Mouse (Mus musculus) thymus, postnatal 25 days (tissue): ENCODE measurements around the gene Tmem185b.

Experiments used
- DNase-seq: peaks from one replicate; pipeline ENCODE4 v3.0.0; 2022

Gene Tmem185b

DNA sequence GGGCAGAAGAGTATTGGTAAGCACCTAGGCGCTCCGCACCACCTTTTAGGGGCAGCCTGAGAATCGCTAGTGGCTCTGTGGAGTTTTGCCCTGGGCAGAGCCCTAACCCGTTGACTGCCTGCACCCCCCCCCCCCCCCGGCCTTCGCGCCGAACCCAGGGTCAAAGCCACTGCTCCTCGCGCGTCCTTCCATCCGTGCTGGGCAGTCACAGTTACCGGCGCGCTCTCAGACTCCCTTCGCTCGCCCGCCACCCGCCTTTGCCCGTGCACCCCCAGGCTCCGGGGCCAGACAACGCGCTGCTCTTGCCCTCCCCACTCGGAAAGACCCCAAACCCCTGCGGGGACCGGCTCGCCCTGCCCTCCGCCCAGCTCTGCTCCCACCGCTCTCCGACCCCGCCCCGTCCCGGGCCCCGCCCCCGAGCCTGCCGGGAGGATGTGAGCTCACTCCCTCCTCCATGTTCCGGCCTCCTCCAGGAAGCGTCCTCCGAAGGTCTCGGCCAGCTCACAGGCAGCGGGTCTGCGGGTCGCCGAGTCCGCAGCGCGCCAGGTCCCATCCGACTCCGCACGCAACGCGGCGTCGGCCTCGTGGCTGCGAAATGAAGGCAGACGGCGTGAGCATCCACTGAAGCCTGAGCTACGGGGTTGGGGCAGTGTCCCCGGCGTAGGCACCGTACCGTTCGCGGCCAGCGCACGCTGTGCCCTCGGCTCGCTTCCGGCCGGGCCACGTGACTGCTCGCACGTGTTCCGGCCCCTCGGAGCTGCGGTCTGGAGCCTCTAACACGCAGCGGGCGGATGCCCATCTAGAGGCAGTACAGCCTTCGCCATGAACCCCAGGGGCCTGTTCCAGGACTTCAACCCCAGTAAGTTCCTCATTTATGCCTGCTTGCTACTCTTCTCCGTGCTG lies at the start of gene Tmem185b:
Gene Tmem185b, plus strand, starts transcription at position 472 of the 903 bp plus-strand sequence.
- DNase-seq: peak; percentile 94

DNA sequence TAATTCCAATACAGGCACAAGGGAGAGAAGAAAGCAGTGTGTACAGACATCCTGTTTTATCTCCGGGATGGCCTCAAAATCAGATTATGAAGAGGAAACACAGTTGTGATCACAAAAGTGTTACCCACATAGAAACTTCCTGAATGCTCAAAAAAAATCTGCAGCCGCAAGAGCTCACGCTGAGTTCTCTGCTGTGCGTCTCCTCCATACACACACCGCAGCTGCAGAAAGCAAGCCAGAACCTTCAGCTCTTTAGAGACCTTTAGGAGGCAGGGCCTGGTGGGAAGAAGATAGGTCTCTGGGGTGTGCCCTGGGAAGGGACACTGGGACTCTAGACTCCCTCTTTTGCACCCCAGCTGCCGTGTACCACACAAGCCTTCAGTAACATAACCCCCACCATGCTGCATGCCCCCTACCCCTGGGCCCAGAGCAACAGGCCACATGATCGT lies 49.0 kb upstream of the Tmem185b start:
- DNase-seq: peak; percentile 37

DNA sequence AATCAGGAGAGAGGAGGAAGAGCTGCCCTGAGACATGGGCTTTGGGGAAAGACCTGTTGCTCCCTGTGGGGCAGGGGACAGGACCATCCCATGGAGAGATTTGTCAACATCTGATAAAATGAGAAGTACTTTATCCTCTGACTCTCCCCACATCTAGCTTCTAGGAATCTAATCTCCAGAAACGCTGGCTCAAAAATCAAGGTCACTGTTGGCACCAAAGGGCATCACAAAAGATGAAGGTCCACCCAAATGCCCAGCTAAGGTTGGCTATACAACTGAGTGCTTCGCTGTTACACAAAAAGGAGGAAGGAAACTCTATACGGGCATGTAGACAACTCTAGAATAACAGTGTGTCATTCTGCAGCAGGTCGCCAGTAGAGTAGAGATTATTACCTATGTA lies 46.3 kb upstream of the Tmem185b start:
- DNase-seq: no peak

DNA sequence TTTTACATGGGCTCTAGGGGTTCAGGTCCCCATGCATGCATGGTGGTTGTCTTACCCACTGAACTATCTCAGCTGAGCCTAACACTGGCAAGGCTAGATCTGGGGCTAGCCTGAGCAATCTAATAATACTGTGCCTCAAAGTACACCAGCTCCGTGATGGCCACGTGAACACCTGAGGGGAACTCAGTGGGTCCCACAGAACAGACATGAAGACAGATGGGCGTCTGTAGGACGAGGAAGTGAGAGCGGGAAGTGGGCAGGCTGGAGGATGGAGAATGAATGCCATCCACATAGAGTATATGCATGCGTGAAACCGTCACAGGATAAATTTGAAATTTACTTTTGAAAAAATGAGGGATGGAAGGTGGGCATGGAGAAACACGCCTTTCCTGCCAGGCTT lies 45.3 kb upstream of the Tmem185b start:
- DNase-seq: no peak

DNA sequence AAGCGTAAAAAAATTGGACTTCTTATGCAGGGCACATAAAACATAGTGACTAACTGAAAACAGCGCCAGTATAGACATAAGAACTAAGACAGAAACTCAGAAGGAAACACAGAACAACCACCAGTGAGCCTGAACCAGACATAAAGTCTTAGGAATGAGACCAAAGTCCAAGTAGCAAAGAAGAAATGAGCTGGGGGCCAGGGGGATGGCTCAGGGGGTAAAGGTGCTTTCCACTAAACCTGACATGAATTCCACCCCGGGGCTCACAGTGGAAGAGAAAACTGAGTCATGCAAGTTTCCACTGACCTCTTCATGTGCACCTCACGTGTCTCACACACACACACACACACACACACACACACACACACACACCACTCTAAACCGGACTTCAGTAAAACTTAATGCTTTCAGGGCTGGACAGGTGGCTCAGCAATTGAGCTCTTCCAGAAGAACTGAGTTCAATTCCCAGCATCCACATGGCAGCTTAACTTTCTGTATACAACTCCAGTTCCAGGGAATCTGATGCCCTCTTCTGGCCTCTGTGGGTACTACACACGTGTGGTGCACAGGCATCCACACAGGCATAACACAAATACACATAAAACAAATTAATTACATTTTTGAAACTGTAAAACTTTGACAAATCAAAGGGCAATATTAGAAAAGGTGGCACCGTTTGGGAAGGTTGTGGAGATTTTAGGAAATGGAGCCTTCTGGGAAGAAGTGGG lies 44.6 kb upstream of the Tmem185b start:
- DNase-seq: no peak

DNA sequence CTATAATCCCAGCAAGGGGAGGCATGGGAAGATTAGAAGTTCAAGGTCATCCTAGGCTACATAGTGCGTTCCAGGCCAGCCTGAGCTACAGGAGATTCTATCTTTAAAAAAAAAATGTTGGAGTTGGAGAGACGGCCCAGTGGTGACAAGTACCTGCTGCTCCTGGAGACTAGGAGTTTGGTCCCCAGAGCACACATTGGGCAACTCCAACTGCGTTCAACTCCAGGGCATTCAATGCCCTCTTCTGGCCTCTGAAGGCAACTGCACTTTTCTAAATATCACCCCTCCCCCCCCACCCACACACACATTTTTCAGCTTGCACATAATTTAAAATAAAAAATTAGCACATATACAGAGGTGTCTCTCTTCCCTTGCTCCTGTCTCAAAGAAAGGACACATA lies 43.1 kb upstream of the Tmem185b start:
- no peak for DNase-seq

DNA sequence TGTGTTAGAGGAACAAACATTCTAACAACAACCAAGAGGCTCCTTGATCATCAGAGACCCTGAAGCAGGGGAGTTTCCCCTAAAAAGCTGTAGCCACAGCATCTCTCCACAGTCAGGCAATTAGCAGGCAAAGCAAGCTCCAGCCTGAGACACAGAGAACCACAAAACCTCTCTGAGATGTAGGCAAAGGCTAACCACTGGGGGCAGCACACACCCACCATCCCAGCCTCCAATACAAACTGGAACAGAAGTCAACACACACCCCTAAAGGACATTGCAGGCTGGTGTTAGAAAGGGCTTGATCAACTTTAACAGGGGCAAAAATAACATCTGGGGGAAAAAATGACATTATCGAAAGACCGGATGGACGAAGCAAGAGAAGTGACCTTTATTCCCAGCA lies 41.5 kb upstream of the Tmem185b start:
- peak; percentile 56 for DNase-seq

DNA sequence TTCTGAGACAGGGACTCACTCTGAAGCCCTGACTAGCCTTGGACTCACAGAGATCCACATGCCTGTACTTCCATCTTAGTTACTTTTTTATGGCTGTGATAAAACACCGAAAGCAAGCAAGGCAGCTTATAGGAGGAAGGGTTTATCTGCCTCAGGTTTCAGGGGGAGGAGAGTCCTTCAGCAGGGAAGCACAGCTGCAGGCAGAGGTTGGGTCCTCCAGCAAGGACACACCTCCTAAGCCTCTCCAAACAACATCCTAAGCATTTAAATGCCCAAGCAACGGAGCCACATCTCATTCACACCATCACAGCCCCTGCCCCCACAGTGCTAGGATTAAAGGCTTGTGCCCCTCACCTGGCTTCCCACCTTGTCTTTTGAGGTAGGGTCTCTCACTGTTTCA lies 40.1 kb upstream of the Tmem185b start:
- DNase-seq: no peak

DNA sequence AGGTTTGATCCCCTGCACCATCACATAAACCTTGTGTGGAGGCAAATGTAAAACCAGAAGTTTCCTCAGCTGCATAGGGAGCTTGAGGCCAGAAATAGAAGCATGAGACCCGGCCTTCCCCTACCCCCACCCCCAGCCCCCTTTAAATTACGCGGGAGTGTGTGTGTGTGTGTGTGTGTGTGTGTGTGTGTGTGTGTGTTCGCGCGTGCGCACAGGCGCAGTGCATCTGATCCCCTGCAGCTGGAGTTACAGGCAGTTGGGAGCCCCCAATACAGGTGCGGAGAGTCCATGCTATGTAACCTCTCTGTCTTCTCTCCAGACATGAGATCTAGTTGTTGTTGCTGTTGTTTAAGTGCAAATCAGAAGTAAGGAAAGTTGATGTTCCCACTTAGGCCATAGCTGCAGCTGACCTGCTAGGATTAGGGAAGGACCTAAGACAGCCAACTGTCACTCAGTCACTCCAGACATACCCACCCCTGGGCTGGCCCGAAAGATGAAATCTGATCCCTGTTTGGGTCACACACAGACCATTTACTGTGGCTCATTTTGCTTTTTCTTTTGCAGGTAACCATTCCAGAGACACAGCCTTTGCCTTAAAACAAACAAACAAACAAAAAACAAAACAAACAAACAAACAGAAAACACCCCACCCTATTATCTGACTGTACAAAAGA lies 37.9 kb upstream of the Tmem185b start:
- peak; percentile 45 for DNase-seq

DNA sequence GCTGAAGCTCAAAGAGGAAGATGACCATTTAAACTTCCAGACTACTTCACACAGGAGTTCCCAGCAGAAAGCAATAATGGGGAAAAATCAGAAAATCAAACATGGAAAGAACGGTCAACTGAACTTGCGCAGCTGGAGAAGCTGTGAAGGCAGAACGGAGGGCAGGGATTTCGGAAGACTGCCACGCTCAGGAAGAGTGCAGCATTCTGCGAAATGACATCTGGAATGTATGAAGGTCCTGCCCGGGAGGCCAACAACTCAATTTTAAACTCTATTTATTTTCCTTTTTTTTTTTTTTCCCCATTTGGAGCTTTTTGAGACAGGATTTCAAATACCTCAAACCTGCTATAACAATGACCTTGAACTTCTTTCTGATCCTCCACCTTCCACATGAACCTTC lies 35.2 kb upstream of the Tmem185b start:
- DNase-seq: no peak

DNA sequence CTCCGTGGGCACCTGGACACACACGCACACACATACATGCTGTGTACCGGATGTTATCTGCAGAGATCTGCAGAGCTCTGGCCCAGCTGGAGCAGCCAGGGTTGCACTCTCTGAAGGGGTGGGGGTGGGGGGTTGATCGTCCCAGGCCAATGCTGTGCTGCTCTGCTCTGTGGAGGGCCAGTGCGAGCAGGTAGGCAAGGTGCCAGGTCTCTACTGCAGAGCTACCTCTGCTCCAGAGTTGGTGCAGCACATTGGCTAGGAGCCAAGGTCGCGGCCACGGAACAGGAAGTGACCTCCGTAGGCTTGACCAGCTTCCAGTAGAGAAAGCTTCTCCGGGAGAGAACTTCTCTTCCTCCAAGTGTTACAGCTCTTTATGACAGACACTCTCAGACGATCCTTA lies 33.9 kb upstream of the Tmem185b start:
- DNase-seq: peak; percentile 60

DNA sequence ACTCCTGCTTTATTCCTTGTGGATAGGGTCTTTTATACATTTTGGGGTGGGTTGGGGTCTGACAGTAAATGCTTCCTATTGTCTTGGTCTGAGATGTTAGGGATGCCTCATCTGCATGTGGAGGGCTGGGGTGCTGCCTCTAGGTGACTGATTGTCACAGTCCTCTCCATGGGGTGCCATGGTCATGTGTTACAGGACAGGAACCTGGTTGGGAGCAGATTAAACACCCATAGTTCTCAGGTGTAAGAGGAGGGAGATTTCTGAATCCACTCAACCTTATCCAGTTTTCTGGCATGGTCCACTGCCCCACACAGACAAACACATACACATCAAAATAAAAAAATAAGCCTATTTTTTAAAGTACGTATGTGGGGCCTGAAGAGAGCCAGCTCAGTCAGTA lies 33.5 kb upstream of the Tmem185b start:
- DNase-seq: no peak

DNA sequence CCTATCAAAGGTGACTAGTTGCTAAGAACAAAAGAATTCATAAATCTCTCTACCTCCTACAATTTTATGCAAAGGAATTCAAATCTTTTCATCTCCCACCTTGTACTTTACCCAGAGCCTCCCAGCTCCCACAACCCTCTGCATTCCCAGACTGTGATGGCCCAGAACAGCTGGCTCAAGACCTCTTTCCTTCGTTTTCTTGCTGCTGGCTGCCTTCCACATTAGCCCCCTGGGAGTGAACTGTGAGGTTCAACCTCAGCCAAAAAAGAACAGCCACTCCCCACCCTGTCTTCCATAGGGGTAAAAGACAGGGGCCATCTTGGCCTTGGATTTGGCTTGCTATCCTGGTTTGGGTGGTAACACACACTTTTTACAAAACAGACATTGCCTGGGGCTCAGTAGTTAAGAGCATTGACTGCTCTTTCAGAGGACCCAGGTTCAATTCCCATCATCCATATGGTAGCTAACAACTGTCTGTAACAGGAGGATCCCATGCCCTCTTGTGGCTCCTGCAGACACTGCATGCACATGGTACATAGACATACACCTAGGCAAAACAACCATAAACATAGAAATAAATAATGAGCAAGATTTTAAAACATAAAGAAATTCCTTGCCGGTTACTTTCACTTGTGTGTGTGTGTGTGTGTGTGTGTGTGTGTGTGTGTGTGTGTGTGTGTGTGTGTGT lies 31.8 kb upstream of the Tmem185b start:
- no peak for DNase-seq

DNA sequence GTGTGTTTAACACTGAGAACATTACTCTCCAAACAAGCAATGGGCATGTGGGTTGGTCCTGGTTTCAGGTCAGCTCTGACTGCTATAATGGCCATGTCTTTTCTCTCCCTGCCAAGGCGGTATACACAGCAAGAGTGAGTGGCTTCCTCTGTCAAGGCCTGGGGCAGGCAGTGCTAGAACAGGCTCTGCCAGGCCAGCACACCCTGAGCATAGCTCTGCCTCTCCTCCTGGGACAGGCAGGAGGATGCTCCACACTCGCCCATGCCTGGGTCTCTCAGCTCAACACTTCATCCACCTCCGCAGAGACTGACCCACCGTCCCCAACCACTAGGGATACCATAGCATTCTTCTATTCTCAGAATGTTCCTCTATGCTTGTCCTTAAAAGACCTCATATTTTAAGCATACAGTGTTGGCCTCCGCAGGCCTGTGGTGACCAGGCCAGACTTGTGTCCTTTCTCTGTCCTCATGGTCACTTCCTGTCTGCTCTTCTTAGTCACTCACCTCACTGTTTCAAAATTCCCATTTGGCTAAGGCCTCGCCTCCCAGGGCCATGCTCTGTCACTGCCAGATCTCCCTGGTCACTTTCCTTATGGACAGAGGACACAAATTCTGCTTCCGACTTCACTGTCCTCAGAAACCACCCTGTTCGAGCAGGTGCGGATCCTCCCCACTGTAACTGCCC lies 31.1 kb upstream of the Tmem185b start:
- no peak for DNase-seq

DNA sequence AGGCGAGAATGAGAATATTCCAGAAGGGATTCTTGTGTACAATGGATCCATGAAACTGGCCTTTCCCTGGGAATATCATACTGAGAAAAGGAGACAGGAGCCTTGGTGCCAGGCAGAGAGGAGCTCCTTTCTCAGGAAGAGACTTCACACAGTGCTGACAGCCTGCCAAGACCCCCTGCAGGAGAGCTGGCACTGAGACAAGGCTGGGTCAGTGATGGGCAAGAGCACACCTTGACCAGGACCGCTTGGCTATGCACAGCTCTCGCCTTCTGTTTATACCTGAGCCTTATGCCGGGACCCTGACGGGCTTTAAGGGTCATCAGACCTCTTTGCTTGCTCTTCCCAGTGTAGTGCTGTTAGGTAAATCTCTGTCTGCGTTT lies 30.6 kb upstream of the Tmem185b start:
- no peak for DNase-seq

DNA sequence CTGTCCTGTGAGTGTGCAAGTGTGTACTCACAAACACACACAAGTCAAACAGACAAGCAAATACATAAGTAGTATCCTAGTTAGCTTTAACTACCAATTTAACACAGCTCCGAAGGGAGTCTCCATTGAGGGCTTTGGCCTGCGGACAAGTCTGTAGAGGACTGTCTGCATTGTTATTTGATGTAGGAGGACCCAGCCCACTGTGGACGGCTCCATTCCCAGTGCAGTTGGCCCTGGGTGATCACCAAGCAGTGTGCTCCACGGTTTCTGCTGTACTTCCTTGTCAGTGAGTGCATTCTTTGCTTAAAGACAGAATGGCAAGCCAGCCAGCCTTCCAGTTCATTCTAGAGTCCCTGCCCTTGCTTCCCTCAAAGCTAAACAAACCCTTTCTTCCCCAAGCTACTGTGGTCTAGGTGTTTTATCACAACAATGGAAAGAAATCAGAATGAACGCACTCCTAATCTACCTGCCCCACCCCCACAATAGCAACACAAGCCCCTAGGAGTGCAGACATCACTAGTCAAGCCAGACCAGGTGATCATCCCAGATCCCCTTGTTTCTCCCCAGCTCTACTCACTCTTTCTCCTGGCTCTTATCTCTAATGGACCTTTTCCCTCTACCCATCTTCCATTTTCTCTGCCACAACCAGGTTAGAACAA lies 28.5 kb upstream of the Tmem185b start:
- no peak for DNase-seq

DNA sequence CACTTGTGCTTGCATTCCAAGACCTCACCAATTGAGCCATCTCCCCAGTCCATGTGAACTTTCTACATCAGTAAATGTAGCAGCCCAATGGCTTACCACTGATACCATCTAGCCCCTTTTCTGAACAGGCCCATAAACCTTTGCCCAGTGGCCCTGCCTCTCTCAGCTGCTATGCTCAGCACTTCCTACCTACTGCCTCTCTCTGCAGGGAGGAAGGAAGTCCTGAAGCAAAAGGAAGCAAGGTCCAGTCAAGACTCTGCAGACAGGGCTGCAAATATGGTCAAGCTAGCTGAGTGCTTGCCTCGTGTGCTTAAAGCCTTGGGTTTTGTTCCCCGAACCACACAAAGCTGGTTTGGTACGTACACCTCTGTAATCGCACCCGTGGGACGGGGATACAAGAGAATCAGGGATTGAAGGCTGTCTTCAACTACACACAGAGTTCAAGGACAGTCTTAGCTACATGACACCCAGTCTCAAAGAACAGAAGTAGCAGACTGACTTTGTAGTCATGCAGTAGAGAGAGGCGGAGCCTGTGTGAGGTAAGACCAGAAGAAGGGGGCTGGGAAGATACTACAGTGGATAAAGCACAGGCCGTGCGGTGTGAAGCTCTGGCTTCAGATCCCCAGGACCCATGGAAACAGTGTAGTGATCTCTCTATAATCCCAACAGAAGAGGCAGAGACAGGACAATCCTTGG lies 27.3 kb upstream of the Tmem185b start:
- DNase-seq: no peak

DNA sequence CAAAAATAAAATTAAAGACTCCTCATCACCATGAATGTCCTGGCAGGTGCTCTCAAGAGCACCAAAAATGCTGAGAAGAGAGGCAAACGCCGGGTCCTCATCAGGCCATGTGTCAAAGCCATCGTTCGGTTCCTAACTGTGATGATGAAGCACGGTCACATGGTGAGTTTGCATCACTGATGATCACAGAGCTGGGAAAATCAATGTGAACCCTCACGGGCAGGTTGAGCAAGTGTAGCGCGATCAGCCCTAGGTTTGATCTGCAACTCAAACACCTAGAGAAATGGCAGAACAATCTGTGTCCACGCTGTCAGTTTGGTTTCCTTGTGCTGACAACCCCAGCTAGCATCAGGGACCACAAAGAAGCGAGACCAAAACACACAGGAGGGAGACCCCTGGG lies 26.5 kb upstream of the Tmem185b start:
- no peak for DNase-seq

DNA sequence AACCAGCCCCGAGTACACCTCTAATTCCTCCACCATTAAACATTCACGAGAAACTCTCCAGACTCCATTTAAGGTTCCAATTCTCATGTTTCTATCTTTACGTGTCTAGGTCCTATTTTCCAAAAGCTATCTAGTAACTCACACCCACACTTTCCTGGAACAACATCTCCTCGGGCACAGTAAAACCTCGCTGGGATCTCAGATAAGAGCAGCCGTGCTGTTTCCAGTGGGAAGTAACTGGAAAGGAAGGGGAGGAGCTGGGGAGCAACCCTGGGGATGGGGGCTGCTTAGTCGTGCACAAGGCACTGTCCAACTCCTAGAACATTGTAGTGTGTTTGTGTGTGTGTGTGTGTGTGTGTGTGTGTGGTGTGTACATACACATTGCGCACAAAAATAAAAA lies 24.1 kb upstream of the Tmem185b start:
- DNase-seq: no peak

DNA sequence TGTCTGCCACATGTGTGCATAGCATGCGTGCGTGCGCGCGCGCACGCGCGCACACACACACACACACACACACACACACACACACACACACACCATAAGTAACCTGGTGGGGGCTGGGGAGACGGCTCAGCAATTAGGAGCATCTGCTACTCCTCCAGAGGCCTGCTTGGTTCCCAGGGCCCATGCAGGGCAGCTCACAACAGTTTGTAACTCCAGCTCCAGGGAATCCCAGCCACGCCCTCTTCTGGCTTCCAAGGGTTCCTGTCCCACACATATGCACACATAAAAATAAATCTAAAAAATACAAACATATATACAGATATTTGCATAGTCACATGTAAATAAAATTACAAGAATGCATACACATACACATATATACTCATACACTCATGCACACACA lies 23.2 kb upstream of the Tmem185b start:
- no peak for DNase-seq

DNA sequence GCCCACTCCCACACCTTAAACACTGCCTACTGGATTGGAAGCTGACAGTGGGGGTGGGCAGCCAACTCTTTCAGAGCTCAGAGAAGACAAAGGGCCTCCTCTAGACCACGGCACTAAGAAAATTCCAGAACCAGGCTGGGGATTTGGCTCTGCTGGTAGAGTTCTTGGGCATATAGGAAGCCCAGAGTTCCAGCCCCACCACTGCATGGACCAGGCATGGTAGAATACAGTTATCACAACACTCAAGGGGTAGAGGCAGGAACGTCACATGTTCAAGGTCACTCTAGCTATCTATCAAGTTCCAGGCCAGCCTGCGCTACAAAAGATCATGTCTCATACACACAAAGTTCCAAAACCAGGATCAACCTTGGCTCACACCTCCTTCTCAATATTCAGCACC lies 22.8 kb upstream of the Tmem185b start:
- no peak for DNase-seq
